Comparison of ENCODE assay signal across 8 mouse cellular contexts in the genomic region with DNA sequence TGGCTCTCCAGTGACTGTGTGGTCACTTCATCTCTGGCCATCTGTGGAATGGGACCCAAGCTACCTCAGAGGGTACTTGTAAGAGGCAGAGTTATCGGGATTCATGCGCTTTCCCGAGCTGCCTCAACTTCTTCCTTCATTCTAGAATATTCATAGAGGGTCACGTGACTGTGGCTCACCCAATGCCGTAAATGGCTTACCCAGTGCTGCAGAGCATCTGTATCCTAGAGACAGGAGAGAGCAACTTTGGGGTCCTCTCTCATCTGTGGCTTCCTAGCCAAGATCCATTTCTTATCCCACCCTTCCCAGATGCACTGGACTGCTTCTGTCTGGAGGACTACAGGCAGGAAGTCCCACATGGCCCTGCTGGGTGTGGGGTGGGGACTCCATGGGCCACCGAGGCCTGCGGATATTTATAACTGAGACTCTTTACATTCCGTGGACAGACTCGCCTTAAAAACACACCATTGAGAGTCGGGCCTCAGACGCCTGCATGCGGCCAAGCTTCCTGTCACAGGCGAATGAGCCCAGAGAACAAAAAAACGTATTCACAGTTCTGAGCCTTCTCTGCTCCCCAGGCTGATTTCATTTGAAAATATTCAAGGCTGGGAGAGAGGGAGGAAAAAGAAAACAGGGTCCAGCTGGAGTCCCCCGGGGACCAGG.
DNase-seq lines count a peak whose midpoint lies in the region; ATAC-seq lines count a peak whose summit lies in the region.

No protein-coding gene starts in this region.

- H3K9me3 ChIP-seq in heart, embryonic 13.5 days: no peaks in the 10 kb centered on the region
- H3K9me3 ChIP-seq in liver, embryonic 16.5 days (replicated peaks; ENCODE audit: control insufficient read depth, low read length): no peaks in the 10 kb centered on the region

- H3K36me3 ChIP-seq in heart, embryonic 13.5 days: no peaks in the 10 kb centered on the region
- H3K36me3 ChIP-seq in liver, embryonic 16.5 days (ENCODE audit: control insufficient read depth, insufficient read depth): no peaks in the 10 kb centered on the region

- no peak for ATAC-seq in heart, embryonic 13.5 days (ENCODE audit: extremely low read depth, insufficient number of reproducible peaks, low FRiP score, low TSS enrichment)
- ATAC-seq in liver, embryonic 16.5 days (ENCODE audit: low read depth): no peak

- H3K4me3 ChIP-seq in heart, embryonic 13.5 days: no peak overlapping the region
- no peak overlapping the region for H3K4me3 ChIP-seq in liver, embryonic 16.5 days (ENCODE audit: low read depth, low read length)

- no peaks in the 10 kb centered on the region for H3K27me3 ChIP-seq in heart, embryonic 13.5 days (replicated peaks)
- no peaks in the 10 kb centered on the region for H3K27me3 ChIP-seq in liver, embryonic 16.5 days (ENCODE audit: control insufficient read depth, insufficient read depth, low read depth, low read length)

- no peak overlapping the region for H3K4me2 ChIP-seq in heart, embryonic 13.5 days
- H3K4me2 ChIP-seq in liver, embryonic 16.5 days (ENCODE audit: low read depth, low read length): no peak overlapping the region

- peaks cover 72% of the 10 kb centered on the region for H3K4me1 ChIP-seq in heart, embryonic 13.5 days
- peaks cover 7% of the 10 kb centered on the region for H3K4me1 ChIP-seq in liver, embryonic 16.5 days (ENCODE audit: control insufficient read depth, low read depth, low read length)

- WGBS in heart, embryonic 13.5 days: 45% methylated on average over 15 of the region's 15 CpGs
- WGBS in liver, embryonic 16.5 days (ENCODE audit: insufficient replicate concordance): 36% methylated on average over 15 of the region's 15 CpGs

- H3K27ac ChIP-seq in heart, embryonic 13.5 days (replicated peaks): peak overlapping the region; percentile 74
- peak overlapping the region; percentile 12 for H3K27ac ChIP-seq in liver, embryonic 16.5 days (ENCODE audit: low read length)

- H3K9ac ChIP-seq in heart, embryonic 13.5 days: peak overlapping the region; percentile 50
- H3K9ac ChIP-seq in liver, embryonic 16.5 days (ENCODE audit: low read depth, low read length): no peak overlapping the region

- peak; percentile 50 for DNase-seq in embryo, embryonic 11 days
- DNase-seq in embryo, embryonic 10 days (ENCODE audit: low spot score): no peak
- peak; percentile 48 for DNase-seq in CD4-positive, CD25-positive, alpha-beta regulatory T cell, adult 2 months (ENCODE audit: low read depth, low spot score)
- DNase-seq in frontal cortex, postnatal 36 days (ENCODE audit: low spot score in 2 of 2): no peak
- DNase-seq in frontal cortex, postnatal 14 days (ENCODE audit: low spot score in 2 of 2): no peak
- DNase-seq in adrenal gland, adult (ENCODE audit: inconsistent age in 2 of 2, low spot score in 1 of 2): no peak

Comparison
In these comparisons a context has a peak if more than half of its experiments do, and no peak if none do; other contexts are left out.
1. DNase-seq: peak in embryo, embryonic 11 days (single experiment) and CD4-positive, CD25-positive, alpha-beta regulatory T cell, adult 2 months (single experiment); none in embryo, embryonic 10 days (single experiment), frontal cortex, postnatal 36 days (0 of 2), frontal cortex, postnatal 14 days (0 of 2) and adrenal gland, adult (0 of 2).